Mouse (Mus musculus): ENCODE measurements around the gene Trim29. TPM values are rescaled to one million over a fixed set of nuclear protein-coding genes. Genes with fewer than 3 reads are reported as not detected.

Trim29 gene
- polyA plus RNA-seq, 1 experiment, result not detected

DNA sequence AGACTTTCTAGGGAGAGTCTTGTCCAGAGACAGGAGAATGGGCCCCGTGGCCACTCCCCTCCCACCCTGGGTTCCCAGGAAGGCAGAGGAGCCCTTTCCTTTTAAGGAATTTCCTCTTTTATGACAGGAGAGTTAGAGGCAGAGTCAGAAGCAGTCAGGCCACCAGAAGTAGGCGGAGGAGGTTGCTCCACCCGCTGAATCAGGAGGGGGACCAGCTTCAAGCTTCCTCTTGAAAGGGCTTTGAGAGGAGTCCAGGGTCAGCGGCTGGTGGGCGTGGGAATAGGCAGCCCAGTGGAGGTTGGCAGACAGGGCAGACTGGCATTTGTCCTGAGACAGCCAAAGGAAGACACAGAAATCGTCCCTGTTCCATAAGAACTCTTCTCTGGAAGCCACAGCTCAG lies 4.8 kb upstream of the Trim29 start:
- 73% methylated on average over 6 of the region's 6 CpGs for WGBS
- TF ChIP-seq CTCF (IDR thresholded peaks at IDR 0.05; ENCODE audit: insufficient read depth, low read depth, low read length), result no peak

DNA sequence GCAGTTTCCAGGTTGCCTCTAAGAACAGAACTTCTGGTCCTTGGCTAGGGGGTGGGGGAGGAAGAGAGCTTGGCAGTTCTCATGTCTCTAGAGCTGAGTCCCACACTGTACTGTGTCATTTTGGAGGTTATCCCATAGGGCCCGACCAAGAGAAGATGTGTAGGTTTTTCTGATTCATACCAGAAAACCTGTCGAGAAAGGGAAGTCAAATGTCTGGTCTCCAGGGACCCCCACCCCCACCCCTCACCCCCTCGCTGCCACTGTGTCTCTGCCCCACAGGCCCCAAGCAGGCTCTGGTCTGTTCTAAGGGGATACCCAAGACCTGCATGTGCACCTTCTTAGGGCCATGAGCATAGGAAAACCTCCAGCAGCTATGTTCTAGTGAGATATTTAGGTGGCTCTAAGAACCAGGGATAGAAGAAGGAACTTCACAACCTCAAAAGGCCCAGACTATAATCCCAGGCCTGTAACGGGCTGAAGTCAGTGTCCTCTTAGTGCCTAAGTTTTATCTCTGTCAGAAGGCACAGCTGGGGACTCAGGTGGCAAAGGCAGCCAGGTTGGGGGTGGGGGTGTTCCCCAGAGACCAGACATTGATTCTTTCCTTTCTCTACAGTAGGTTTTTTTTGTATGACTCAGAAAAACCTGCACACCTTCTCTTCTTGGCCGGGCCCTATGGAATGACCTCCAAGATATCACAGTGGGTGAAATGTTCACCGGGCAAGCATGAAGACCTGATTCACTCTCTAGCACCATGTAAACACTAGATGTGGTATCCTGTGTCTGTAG lies 1.4 kb upstream of the Trim29 start:
- TF ChIP-seq CTCF (IDR thresholded peaks at IDR 0.05; ENCODE audit: insufficient read depth, low read depth, low read length) (no peak), POLR2A (IDR thresholded peaks at IDR 0.05; ENCODE audit: insufficient read depth, low read depth, low read length) (no peak)

More for the DNA sequence above, 4.8 kb upstream of the Trim29 start:
- no peak overlapping the region for H3K4me3 ChIP-seq (ENCODE audit: insufficient read depth, low read depth, low read length)
- no peak overlapping the region for H3K27ac ChIP-seq (ENCODE audit: insufficient read depth, low read depth, low read length)
- no peaks in the 10 kb centered on the region; the same call in 1 of the 2 replicates for H3K4me1 ChIP-seq (ENCODE audit: control insufficient read depth, insufficient read depth, low read length)

DNA sequence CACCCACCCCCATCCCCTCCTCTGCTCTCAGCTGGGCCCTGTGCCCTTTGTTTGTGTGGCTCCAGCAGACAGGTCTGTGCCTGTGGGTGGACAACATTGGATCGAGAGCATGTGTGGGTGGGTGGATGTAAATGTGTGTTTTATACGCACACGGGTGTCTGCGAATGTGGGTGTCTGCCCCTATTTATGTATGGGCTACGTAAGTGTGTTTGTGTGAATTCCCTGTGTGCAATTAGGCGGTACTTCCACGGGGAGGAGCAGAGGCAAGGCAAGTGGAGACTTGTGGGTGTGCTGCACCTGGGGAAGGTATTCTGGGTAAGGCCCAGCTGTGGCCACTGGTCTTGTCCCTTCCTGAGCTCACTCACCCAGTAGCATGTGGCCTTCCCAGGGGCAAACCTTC lies 1.5 kb downstream of the Trim29 start:
- Histone ChIP-seq H3K27ac (ENCODE audit: insufficient read depth, low read depth, low read length) (no peak overlapping the region; the same call in 1 of the 2 replicates), H3K4me1 (ENCODE audit: control insufficient read depth, insufficient read depth, low read length) (peaks cover 27% of the 10 kb centered on the region), H3K4me3 (ENCODE audit: insufficient read depth, low read depth, low read length) (no peak overlapping the region)
- 46% methylated on average over 7 of the region's 7 CpGs for WGBS
- TF ChIP-seq POLR2A (IDR thresholded peaks at IDR 0.05; ENCODE audit: insufficient read depth, low read depth, low read length) (no peak), CTCF (IDR thresholded peaks at IDR 0.05; ENCODE audit: insufficient read depth, low read depth, low read length) (no peak)

More for the DNA sequence above, 1.4 kb upstream of the Trim29 start:
- Histone ChIP-seq H3K27ac (ENCODE audit: insufficient read depth, low read depth, low read length) (no peak overlapping the region), H3K4me1 (ENCODE audit: control insufficient read depth, insufficient read depth, low read length) (peaks cover 23% of the 10 kb centered on the region), H3K4me3 (ENCODE audit: insufficient read depth, low read depth, low read length) (no peak overlapping the region)
- WGBS, result 97% methylated on average over 6 of the region's 6 CpGs

DNA sequence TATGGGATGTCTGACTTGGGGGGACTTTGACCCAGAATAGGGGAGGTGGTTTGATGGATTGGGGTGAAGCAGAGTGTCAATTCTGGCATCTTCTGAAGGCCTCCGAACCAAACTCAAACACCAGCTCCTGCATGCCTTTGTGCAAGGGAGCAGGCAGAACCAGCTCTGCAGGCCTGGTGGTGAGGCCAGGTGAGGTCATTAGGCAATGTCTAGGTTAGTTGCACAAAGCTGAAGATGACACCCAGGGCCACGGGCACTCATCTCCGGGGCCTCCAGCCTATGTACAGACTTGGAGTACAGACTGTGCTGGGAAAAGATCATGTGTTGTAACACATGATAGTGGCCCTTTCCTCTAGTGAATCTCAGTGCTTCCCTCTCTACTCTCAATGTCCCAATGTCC lies 3.2 kb downstream of the Trim29 start:
- 94% methylated on average over 3 of the region's 3 CpGs for WGBS
- H3K4me3 ChIP-seq (ENCODE audit: insufficient read depth, low read depth, low read length), result no peak overlapping the region
- peaks cover 36% of the 10 kb centered on the region for H3K4me1 ChIP-seq (ENCODE audit: control insufficient read depth, insufficient read depth, low read length)
- TF ChIP-seq POLR2A (IDR thresholded peaks at IDR 0.05; ENCODE audit: insufficient read depth, low read depth, low read length) (no peak), CTCF (IDR thresholded peaks at IDR 0.05; ENCODE audit: insufficient read depth, low read depth, low read length) (no peak)
- H3K27ac ChIP-seq (ENCODE audit: insufficient read depth, low read depth, low read length), result no peak overlapping the region

DNA sequence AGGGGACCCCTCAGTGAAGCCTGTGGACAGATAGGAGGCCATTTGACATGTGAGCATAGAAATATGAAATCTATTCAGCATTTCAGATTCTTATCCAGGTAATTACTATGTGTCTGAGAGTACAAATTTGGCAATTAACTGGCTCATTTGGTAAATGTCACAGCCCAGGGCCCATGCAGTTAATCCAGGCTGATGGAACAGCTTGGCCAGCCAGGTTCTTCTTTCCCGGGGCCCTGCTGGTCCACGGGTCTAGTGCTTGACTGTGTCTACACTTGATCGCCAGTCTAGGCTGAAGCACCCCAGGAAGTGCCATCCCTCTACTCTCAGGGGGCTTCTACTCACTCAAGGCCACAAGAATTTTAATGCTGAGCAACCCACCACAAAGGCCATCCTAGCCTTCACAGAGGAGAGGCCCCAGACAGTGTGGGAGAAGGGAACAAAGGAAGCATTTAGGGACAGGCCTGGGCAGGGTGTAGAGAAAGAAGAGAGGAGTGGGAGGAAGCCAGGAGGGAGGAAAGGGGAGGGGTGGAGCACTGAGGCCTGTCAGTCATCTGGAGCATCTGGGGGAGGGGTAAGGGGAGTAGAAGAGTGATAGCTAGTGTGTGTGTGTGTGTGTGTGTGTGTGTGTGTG lies 4.8 kb downstream of the Trim29 start:
- WGBS, result 84% methylated on average over 3 of the region's 3 CpGs
- Histone ChIP-seq H3K4me3 (ENCODE audit: insufficient read depth, low read depth, low read length) (no peak overlapping the region), H3K4me1 (ENCODE audit: control insufficient read depth, insufficient read depth, low read length) (peaks cover 43% of the 10 kb centered on the region), H3K27ac (ENCODE audit: insufficient read depth, low read depth, low read length) (no peak overlapping the region)
- no peak for TF ChIP-seq CTCF (IDR thresholded peaks at IDR 0.05; ENCODE audit: insufficient read depth, low read depth, low read length)
- TF ChIP-seq POLR2A (IDR thresholded peaks at IDR 0.05; ENCODE audit: insufficient read depth, low read depth, low read length), result no peak

DNA sequence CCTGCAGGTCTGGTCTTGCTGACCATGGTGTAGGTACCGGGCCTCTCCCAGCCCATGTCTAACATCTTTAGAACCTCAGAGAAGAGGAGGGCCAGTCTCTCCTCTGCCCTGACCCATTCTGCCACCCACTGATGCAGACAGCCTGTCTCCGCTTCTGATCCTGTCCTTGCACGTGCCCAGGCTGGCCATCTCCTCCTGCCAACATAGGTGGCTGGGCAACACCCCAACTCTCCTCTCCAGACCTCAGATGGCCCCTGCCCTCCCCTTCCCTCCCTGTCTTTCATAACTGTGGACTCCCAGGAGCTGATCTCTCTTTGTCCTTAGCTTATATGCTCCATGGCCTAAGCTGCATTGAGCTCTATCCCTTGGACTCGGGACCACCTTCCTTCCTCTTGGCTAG lies 5.8 kb downstream of the Trim29 start:
- no peak overlapping the region for H3K4me3 ChIP-seq (ENCODE audit: insufficient read depth, low read depth, low read length)
- no peak overlapping the region for H3K27ac ChIP-seq (ENCODE audit: insufficient read depth, low read depth, low read length)
- WGBS, result 87% methylated on average over 4 of the region's 4 CpGs
- peaks cover 40% of the 10 kb centered on the region for H3K4me1 ChIP-seq (ENCODE audit: control insufficient read depth, insufficient read depth, low read length)
- TF ChIP-seq POLR2A (IDR thresholded peaks at IDR 0.05; ENCODE audit: insufficient read depth, low read depth, low read length), result no peak
- no peak for TF ChIP-seq CTCF (IDR thresholded peaks at IDR 0.05; ENCODE audit: insufficient read depth, low read depth, low read length)

DNA sequence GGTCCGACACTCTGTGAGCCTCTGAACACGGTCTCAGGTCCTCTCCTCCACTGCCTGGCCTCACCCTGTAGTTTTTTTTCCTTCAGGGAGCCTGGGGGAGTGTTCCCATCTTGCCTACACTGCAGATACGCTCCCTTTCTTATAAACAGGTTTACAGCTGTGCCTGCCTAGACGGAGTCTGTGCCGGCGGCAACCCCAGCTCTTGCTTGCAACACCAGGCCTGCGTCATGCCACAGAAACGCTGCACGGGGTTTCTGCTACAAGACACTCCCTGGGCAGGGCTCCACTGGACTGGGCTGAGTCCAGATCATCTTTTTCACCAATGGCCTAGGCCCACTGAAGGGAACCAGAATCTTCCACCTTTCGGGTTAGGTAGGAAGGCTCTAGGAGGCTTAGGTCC lies 8.0 kb downstream of the Trim29 start:
- Histone ChIP-seq H3K4me1 (ENCODE audit: control insufficient read depth, insufficient read depth, low read length) (peaks cover 25% of the 10 kb centered on the region), H3K4me3 (ENCODE audit: insufficient read depth, low read depth, low read length) (no peak overlapping the region), H3K27ac (ENCODE audit: insufficient read depth, low read depth, low read length) (no peak overlapping the region)
- TF ChIP-seq CTCF (IDR thresholded peaks at IDR 0.05; ENCODE audit: insufficient read depth, low read depth, low read length) (no peak), POLR2A (IDR thresholded peaks at IDR 0.05; ENCODE audit: insufficient read depth, low read depth, low read length) (no peak)
- 64% methylated on average over 10 of the region's 10 CpGs for WGBS

DNA sequence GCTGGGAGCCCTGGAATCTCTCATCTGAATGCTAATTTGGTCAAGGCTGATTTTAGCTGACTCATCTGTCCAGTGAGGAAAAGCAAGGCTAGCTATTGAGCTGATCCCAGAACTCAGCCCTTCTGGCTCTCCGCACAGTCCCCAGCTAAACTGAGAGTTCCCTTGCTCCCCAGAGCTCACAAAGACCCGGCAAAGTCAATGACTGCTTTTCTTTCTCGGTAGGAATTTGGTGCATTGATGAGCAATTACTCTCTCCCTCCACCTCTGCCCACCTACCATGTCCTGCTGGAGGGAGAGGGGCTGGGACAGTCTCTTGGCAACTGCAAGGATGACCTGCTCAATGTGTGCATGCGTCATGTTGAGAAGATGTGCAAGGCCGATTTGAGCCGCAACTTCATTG lies 11.3 kb downstream of the Trim29 start:
- TF ChIP-seq CTCF (IDR thresholded peaks at IDR 0.05; ENCODE audit: insufficient read depth, low read depth, low read length) (no peak), POLR2A (IDR thresholded peaks at IDR 0.05; ENCODE audit: insufficient read depth, low read depth, low read length) (no peak)
- Histone ChIP-seq H3K4me1 (ENCODE audit: control insufficient read depth, insufficient read depth, low read length) (peaks cover 27% of the 10 kb centered on the region), H3K27ac (ENCODE audit: insufficient read depth, low read depth, low read length) (no peak overlapping the region), H3K4me3 (ENCODE audit: insufficient read depth, low read depth, low read length) (no peak overlapping the region)
- 75% methylated on average over 6 of the region's 6 CpGs for WGBS

DNA sequence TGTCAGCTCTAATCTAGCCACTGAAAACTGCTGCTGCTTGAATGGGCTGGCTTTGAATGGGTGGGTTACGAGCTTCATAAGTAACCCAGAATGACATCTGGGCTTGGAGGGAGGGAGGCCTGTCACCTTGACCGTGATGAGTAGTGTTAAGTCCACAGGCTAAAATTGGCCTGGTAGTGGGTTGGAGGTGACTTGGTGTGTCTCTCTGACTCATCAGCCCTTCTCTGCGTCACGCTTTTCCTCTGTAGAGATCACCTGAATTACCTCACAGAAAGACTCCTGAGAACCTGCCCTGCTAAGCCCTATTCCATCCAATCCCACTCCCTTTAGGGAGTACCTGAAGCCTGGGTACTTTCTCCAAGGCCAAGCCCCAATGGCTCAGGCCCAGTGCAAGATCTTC lies 12.0 kb downstream of the Trim29 start:
- WGBS, result 92% methylated on average over 4 of the region's 4 CpGs
- Histone ChIP-seq H3K4me3 (ENCODE audit: insufficient read depth, low read depth, low read length) (no peak overlapping the region), H3K27ac (ENCODE audit: insufficient read depth, low read depth, low read length) (no peak overlapping the region), H3K4me1 (ENCODE audit: control insufficient read depth, insufficient read depth, low read length) (peaks cover 33% of the 10 kb centered on the region)
- no peak for TF ChIP-seq CTCF (IDR thresholded peaks at IDR 0.05; ENCODE audit: insufficient read depth, low read depth, low read length)
- no peak for TF ChIP-seq POLR2A (IDR thresholded peaks at IDR 0.05; ENCODE audit: insufficient read depth, low read depth, low read length)

Data from olfactory bulb, adult 2 months (tissue).